Mouse (Mus musculus): ENCODE measurements at regions not wholly inside any gene's neighbourhood (a gene's known extent, or its start where the extent isn't known, plus 50 kb on each side); places are given as distances from the start of the nearest gene placed in this dataset.

DNA sequence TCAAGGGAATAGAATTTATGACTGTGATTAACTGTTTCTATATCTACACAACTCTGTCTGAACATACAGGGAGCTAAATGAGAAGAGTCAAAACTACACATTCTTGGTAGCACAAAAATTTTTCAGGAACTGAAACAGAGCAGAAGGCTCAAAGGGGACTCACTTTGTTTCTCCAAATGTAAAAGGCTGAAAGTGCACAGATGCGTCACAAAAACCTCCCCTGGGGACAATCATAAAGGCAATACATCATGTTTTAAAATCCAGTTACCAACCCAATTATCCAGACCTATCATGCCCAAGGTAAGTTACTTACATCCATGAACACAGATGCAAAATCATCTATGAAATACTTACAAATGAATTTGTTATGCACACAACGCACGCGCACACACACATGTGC lies 155.0 kb upstream of the Fndc3a start:
- H3K4me1 ChIP-seq (ENCODE audit: control insufficient read depth, low read depth, low read length), result no peaks in the 10 kb centered on the region
- H3K9ac ChIP-seq (ENCODE audit: low read depth, low read length), result no peak overlapping the region
- H3K9me3 ChIP-seq (replicated peaks; ENCODE audit: control insufficient read depth, low read length), result no peaks in the 10 kb centered on the region
- WGBS (ENCODE audit: insufficient replicate concordance), result 84% methylated on average over 4 of the region's 4 CpGs
- no peaks in the 10 kb centered on the region for H3K36me3 ChIP-seq (ENCODE audit: control insufficient read depth, insufficient read depth)
- H3K4me3 ChIP-seq (ENCODE audit: low read depth, low read length), result no peak overlapping the region
- no peak for ATAC-seq (ENCODE audit: low read depth)
- no peaks in the 10 kb centered on the region for H3K27me3 ChIP-seq (ENCODE audit: control insufficient read depth, insufficient read depth, low read depth, low read length)
- H3K4me2 ChIP-seq (ENCODE audit: low read depth, low read length), result no peak overlapping the region
- no peak overlapping the region for H3K27ac ChIP-seq (ENCODE audit: low read length)

DNA sequence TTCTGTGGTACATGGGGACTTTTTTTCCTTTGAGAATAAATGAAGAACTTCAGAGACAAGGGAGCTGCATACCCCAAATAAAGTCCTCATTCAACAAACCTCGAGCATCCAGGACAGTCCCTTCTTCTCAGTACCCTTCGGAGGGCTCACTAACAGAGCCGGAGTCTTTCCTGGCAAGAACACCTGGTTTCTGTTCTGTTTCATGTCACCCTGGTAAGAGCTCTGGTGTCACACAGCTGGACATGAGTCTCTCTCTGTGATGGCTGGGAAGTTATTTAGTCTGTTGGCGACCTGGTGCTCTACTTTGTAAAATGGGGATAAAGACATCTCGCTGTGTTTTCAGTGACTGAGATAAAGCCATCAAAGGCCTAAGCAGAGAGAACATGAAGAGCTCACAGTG lies 154.3 kb upstream of the Fndc3a start:
- no peaks in the 10 kb centered on the region for H3K36me3 ChIP-seq (ENCODE audit: control insufficient read depth, insufficient read depth)
- H3K9me3 ChIP-seq (replicated peaks; ENCODE audit: control insufficient read depth, low read length), result no peaks in the 10 kb centered on the region
- H3K27ac ChIP-seq (ENCODE audit: low read length), result no peak overlapping the region
- H3K4me1 ChIP-seq (ENCODE audit: control insufficient read depth, low read depth, low read length), result no peaks in the 10 kb centered on the region
- H3K4me2 ChIP-seq (ENCODE audit: low read depth, low read length), result no peak overlapping the region
- no peak overlapping the region for H3K4me3 ChIP-seq (ENCODE audit: low read depth, low read length)
- no peak overlapping the region for H3K9ac ChIP-seq (ENCODE audit: low read depth, low read length)
- ATAC-seq (ENCODE audit: low read depth), result no peak
- WGBS (ENCODE audit: insufficient replicate concordance), result 60% methylated on average over 5 of the region's 5 CpGs
- no peaks in the 10 kb centered on the region for H3K27me3 ChIP-seq (ENCODE audit: control insufficient read depth, insufficient read depth, low read depth, low read length)

DNA sequence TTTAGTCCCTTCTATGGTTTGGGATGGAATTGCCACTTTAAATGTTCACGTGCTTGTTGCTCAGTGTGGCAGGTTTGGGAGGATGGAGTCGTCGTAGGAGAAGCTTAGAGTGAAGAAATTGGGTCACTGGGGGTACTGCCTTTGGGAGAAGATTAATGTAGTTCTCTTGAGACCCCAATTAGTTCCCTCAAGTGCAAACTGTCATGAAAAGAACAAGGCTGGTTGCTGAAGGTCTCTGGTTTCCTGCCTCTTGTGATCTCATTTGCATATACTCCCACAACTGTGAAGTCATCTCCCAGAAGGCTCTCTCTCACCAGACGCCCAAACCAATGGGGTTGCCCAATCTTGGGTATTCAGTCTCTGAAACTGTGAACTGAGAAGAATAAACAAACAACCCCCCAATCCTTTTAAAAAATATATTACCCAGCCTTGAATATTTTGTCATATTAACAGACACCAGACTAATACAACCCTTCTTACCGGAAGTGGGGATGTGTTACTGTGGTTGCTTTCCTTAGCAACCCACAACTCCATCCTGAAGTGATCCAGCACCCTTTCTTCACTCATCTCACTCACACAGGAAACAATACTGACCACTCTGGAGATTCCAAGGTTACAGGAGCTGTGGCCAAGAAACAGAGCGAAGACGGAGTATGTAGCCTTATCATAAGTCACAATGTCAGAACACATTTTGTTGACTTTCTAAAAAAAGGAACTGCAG lies 153.2 kb upstream of the Fndc3a start:
- no peak overlapping the region for H3K4me3 ChIP-seq (ENCODE audit: low read depth, low read length)
- no peaks in the 10 kb centered on the region for H3K27me3 ChIP-seq (ENCODE audit: control insufficient read depth, insufficient read depth, low read depth, low read length)
- H3K36me3 ChIP-seq (ENCODE audit: control insufficient read depth, insufficient read depth), result no peaks in the 10 kb centered on the region
- no peaks in the 10 kb centered on the region for H3K4me1 ChIP-seq (ENCODE audit: control insufficient read depth, low read depth, low read length)
- no peaks in the 10 kb centered on the region for H3K9me3 ChIP-seq (replicated peaks; ENCODE audit: control insufficient read depth, low read length)
- H3K27ac ChIP-seq (ENCODE audit: low read length), result no peak overlapping the region
- H3K4me2 ChIP-seq (ENCODE audit: low read depth, low read length), result no peak overlapping the region
- H3K9ac ChIP-seq (ENCODE audit: low read depth, low read length), result no peak overlapping the region
- 43% methylated on average over 7 of the region's 7 CpGs for WGBS (ENCODE audit: insufficient replicate concordance)
- no peak for ATAC-seq (ENCODE audit: low read depth)

DNA sequence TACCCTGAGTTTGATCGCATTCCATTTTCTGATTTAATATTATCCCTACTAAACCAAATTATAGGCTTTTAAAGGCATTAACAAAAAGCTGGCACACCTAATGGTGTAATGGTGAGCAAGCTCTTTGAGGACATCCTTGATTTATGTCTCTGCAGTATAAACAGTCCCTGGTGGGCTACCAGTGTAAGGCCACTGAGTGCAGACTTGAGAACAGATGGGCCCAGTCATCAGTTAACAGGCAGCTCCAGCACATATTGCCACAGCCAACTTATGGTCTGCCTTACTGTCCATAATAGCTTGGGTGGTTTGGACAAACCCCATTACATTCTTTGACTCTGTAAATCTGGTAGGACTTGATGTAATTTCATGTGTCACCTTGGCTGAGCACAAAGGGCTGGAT lies 144.4 kb upstream of the Fndc3a start:
- Histone ChIP-seq H3K9ac (ENCODE audit: low read depth, low read length) (no peak overlapping the region), H3K4me3 (ENCODE audit: low read depth, low read length) (no peak overlapping the region), H3K27me3 (ENCODE audit: control insufficient read depth, insufficient read depth, low read depth, low read length) (no peaks in the 10 kb centered on the region), H3K4me2 (ENCODE audit: low read depth, low read length) (no peak overlapping the region), H3K27ac (ENCODE audit: low read length) (no peak overlapping the region), H3K9me3 (replicated peaks; ENCODE audit: control insufficient read depth, low read length) (no peaks in the 10 kb centered on the region), H3K36me3 (ENCODE audit: control insufficient read depth, insufficient read depth) (no peaks in the 10 kb centered on the region), H3K4me1 (ENCODE audit: control insufficient read depth, low read depth, low read length) (no peaks in the 10 kb centered on the region)
- no peak for ATAC-seq (ENCODE audit: low read depth)
- 81% methylated on average over 1 of the region's 1 CpGs for WGBS (ENCODE audit: insufficient replicate concordance)

DNA sequence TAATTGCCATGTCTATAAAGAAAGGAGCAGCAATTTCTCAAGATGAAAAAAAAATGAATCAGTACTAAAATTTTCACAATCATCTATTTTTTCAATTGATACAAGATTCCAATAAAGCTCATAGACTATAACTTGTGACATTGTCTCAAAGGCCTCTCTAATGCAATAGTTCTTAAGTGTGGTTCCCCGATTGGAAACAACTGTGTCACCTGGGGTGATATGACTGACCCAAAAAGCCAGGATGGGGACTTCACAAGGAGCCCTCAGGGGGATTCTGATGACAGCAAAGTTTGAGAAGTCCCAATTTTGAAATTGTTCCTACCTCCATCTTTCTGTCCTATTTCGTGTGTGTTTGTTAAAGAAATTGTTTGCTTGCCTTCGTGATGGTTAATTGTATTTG lies 143.3 kb upstream of the Fndc3a start:
- Histone ChIP-seq H3K4me1 (ENCODE audit: control insufficient read depth, low read depth, low read length) (no peaks in the 10 kb centered on the region), H3K9me3 (replicated peaks; ENCODE audit: control insufficient read depth, low read length) (no peaks in the 10 kb centered on the region), H3K27me3 (ENCODE audit: control insufficient read depth, insufficient read depth, low read depth, low read length) (no peaks in the 10 kb centered on the region), H3K9ac (ENCODE audit: low read depth, low read length) (no peak overlapping the region), H3K36me3 (ENCODE audit: control insufficient read depth, insufficient read depth) (no peaks in the 10 kb centered on the region), H3K4me3 (ENCODE audit: low read depth, low read length) (no peak overlapping the region), H3K27ac (ENCODE audit: low read length) (no peak overlapping the region), H3K4me2 (ENCODE audit: low read depth, low read length) (no peak overlapping the region)
- WGBS (ENCODE audit: insufficient replicate concordance), result 59% methylated on average over 3 of the region's 3 CpGs
- no peak for ATAC-seq (ENCODE audit: low read depth)

DNA sequence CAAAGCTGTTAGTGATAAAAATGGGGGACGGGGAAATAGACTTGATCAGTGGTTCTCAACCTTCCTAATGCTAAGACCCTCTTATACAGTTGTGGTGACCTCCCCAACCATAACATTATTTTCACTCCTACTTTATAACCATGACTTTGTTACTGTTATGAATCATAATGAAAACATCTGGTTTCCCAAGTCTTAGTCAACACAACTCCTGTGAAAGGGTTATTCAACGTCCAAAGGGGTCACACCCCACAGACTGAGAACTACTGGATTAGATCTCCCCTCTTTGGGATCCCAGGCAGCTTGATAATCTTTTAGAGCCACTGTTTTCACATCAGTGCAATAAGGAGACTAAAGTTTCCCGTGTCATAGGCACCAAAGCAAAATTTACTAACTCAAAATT lies 141.1 kb upstream of the Fndc3a start:
- Histone ChIP-seq H3K27ac (ENCODE audit: low read length) (no peak overlapping the region), H3K9me3 (replicated peaks; ENCODE audit: control insufficient read depth, low read length) (no peaks in the 10 kb centered on the region), H3K4me2 (ENCODE audit: low read depth, low read length) (no peak overlapping the region), H3K4me1 (ENCODE audit: control insufficient read depth, low read depth, low read length) (no peaks in the 10 kb centered on the region), H3K9ac (ENCODE audit: low read depth, low read length) (no peak overlapping the region), H3K36me3 (ENCODE audit: control insufficient read depth, insufficient read depth) (no peaks in the 10 kb centered on the region), H3K4me3 (ENCODE audit: low read depth, low read length) (no peak overlapping the region), H3K27me3 (ENCODE audit: control insufficient read depth, insufficient read depth, low read depth, low read length) (no peaks in the 10 kb centered on the region)
- 47% methylated on average over 3 of the region's 3 CpGs for WGBS (ENCODE audit: insufficient replicate concordance)
- ATAC-seq (ENCODE audit: low read depth), result no peak

DNA sequence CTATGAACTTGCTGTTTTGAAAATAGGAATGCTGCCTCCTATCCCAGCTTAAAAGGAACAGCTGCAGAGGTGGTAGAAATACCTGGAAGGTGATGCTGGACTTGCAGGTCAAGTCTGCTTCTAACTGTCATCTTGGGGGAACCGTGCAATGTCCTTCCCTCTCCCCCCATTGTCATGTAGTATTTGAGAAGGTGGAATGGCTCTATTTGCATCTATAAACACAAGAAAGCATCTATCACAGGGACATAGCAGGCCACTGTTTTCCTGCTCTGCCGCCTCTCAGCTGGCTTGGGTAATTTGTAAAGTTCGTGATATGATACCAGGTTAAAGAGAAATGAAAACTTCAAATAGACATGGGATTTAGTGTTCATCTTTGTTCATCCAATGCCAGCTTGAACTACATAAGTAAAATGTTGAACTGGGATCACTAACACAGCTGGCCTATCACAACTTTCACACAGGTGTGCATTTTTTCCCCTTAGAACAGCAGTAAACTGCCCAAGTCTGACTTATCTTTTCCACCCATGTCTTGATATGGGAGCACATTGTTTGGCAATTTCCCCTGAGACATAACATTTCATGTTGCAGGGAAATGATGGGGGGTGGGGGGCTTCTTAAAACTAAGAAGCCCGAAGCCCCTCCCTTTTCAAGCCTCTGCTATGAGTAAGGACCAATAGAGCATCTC lies 138.6 kb upstream of the Fndc3a start:
- 65% methylated on average over 4 of the region's 4 CpGs for WGBS (ENCODE audit: insufficient replicate concordance)
- H3K36me3 ChIP-seq (ENCODE audit: control insufficient read depth, insufficient read depth), result no peaks in the 10 kb centered on the region
- H3K9me3 ChIP-seq (replicated peaks; ENCODE audit: control insufficient read depth, low read length), result no peaks in the 10 kb centered on the region
- H3K4me2 ChIP-seq (ENCODE audit: low read depth, low read length), result no peak overlapping the region
- no peak overlapping the region for H3K4me3 ChIP-seq (ENCODE audit: low read depth, low read length)
- ATAC-seq (ENCODE audit: low read depth), result no peak
- no peak overlapping the region for H3K27ac ChIP-seq (ENCODE audit: low read length)
- no peaks in the 10 kb centered on the region for H3K4me1 ChIP-seq (ENCODE audit: control insufficient read depth, low read depth, low read length)
- H3K27me3 ChIP-seq (ENCODE audit: control insufficient read depth, insufficient read depth, low read depth, low read length), result no peaks in the 10 kb centered on the region
- no peak overlapping the region for H3K9ac ChIP-seq (ENCODE audit: low read depth, low read length)

DNA sequence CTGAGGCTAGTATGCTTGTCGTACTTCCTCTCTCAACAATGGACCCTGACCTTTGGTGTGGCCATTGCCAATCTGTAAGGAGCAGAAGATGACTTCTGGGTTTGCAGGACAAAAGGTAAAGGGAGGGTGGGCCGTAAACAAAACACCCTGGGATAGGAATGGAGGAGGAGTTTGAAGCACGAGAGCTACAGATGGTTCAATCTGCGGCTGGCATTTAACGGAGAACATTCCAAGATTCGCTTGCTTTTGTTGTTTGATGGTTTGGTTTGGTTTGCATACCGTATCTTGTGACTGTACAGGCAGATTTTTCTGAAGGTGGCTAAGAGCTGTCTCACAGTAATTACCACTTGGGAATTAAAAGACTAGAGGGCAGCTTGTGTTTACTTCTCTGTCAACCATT lies 137.7 kb upstream of the Fndc3a start:
- ATAC-seq (ENCODE audit: low read depth), result no peak
- Histone ChIP-seq H3K36me3 (ENCODE audit: control insufficient read depth, insufficient read depth) (no peaks in the 10 kb centered on the region), H3K27me3 (ENCODE audit: control insufficient read depth, insufficient read depth, low read depth, low read length) (no peaks in the 10 kb centered on the region), H3K4me1 (ENCODE audit: control insufficient read depth, low read depth, low read length) (no peaks in the 10 kb centered on the region), H3K4me3 (ENCODE audit: low read depth, low read length) (no peak overlapping the region), H3K9me3 (replicated peaks; ENCODE audit: control insufficient read depth, low read length) (no peaks in the 10 kb centered on the region), H3K4me2 (ENCODE audit: low read depth, low read length) (no peak overlapping the region), H3K9ac (ENCODE audit: low read depth, low read length) (no peak overlapping the region), H3K27ac (ENCODE audit: low read length) (no peak overlapping the region)
- WGBS (ENCODE audit: insufficient replicate concordance), result 56% methylated on average over 7 of the region's 7 CpGs

DNA sequence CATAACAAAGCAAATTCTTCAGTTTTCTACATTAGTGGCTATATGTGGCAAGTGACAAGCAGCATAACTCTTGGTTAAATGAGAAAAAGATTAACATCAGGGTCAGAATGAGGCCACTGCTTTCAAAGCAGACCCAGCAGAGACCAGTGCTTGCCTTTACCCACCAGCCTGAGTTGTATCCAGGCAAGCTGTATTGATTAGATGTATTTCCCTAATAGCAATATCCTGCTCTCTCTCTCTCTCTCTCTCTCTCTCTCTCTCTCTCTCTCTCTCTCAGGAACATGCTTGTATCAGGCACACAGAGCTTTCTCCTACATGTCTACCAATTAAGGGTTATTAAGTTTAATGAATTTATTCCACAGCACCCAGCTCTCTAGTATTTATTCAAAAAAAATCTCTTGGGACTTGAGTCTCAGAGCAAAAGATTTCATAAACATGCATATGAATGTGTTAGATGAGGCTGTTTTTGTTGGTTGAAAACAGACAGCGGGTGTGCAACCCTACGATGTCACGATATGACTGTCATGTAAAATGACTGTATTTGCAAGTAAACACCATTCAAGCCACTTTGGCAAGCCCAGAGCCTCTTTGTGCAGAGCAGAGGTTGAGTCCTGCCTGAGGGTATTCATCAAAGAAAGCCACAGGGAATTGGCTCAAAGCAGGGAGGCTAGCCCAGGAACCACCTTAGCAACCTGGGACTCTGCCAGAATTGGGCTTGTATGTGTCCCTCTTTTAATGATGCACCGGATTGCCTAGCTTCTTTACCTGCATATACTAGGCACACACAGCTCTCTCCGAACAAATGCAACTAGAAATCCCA lies 136.0 kb upstream of the Fndc3a start:
- WGBS (ENCODE audit: insufficient replicate concordance), result 69% methylated on average over 5 of the region's 5 CpGs
- Histone ChIP-seq H3K27me3 (ENCODE audit: control insufficient read depth, insufficient read depth, low read depth, low read length) (no peaks in the 10 kb centered on the region), H3K9ac (ENCODE audit: low read depth, low read length) (no peak overlapping the region), H3K36me3 (ENCODE audit: control insufficient read depth, insufficient read depth) (no peaks in the 10 kb centered on the region), H3K9me3 (replicated peaks; ENCODE audit: control insufficient read depth, low read length) (no peaks in the 10 kb centered on the region), H3K4me3 (ENCODE audit: low read depth, low read length) (no peak overlapping the region), H3K27ac (ENCODE audit: low read length) (no peak overlapping the region), H3K4me2 (ENCODE audit: low read depth, low read length) (no peak overlapping the region), H3K4me1 (ENCODE audit: control insufficient read depth, low read depth, low read length) (no peaks in the 10 kb centered on the region)
- ATAC-seq (ENCODE audit: low read depth), result no peak
